Mouse (Mus musculus): ENCODE results near the gene Mapre3. TPM values are rescaled to one million over a fixed set of nuclear protein-coding genes. Genes with fewer than 3 reads are reported as not detected.

The Mapre3 gene
- polyA plus RNA-seq, 1 experiment, result 58.7 TPM

DNA sequence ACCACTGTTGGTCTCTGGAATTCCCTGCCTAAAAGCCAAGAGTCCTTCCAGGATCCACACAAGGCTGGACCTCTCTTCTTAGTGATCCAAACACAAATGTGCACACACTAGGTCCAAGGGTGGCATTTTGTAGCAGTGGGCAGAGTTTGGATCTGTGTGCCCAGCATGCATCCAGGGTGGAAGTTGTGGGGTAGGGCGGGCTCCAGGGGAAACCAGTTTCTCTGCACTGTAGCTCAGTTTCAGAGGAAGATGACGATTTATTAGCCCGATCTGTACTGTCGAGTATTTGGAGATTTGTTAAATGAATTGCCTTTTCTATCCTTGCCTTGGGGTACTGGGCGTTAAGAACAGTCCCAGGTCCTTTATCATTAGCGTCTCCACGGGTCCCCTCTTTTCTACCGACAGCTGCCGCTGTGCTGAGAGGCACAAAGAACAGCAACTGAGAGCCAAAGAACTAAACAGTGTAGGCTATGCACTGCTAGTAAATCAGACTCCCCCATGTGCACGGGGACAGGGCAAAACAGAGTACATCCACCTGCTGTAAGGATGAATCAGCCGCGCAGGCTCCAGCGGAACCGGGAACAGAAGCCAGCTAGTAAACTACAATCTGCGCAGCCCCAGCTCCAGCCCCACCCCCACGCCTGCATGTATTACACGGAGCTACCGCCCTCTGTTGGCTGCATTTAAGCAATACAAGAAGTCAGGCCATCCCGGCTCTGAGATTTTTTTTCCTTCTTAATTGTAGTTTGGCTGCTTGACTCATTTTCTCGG lies 39.7 kb upstream of the Mapre3 start:
- Histone ChIP-seq H3K4me3 (no peak overlapping the region), H3K79me2 (ENCODE audit: control insufficient read depth, insufficient read depth) (no peaks in the 10 kb centered on the region), H3K36me3 (ENCODE audit: control insufficient read depth, insufficient read depth) (no peaks in the 10 kb centered on the region), H3ac (ENCODE audit: control insufficient read depth, insufficient read length) (no peak overlapping the region), H3K27me3 (ENCODE audit: control insufficient read depth, insufficient read depth, insufficient read length) (peaks cover 52% of the 10 kb centered on the region), H3K4me2 (ENCODE audit: low read depth) (peak overlapping the region; percentile 25)
- TF ChIP-seq E2F4 (IDR thresholded peaks at IDR 0.05; ENCODE audit: insufficient read depth) (no peak), MYOD1 (IDR thresholded peaks at IDR 0.05; ENCODE audit: control insufficient read depth in 1 of 3, insufficient read length in 2 of 3, low read depth in 2 of 3) (peak in 1 of 3 experiments; percentile 33)

DNA sequence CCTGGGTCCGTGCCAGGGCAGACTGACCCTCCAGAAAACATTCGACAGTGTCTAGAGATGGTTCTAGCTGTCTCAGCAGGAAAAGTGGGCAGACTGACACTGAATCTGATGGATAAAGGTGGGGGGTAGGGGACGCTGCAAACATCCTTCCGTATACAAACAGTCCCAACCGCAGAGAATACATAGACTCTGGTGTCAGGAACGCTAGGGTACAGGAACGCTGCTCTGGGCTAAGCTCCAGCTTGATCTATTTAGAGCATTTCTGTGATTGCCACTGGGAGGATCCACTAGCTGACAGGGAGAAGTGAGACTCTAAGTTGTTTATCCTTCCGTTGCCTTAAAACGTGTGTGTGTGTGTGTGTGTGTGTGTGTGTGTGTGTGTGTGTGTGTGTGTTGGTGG lies 33.7 kb upstream of the Mapre3 start:
- H3K4me2 ChIP-seq (ENCODE audit: low read depth), result no peak overlapping the region

DNA sequence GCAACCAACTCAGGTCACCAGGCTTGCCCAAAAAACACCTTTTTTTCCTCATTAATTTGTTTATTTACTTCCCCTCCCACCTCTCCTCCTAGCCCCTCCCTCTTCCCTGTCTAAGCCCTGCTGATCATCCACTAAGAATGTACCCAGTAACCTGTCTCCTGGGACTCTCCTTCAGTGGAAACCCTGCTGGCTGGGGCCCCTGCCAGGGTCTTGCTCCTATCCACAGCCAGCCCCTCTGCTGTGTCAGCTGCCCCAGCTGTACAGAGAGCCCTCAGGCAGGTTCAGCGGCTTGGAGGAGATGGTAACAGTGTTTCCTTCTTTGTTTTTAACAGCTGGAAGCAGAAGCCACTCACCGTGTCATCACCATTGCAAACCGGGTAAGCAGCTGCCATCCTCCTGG lies 33.3 kb upstream of the Mapre3 start:
- H3ac ChIP-seq (ENCODE audit: control insufficient read depth, insufficient read length), result no peak overlapping the region
- no peak overlapping the region for H3K4me3 ChIP-seq
- no peak overlapping the region for H3K4me2 ChIP-seq (ENCODE audit: low read depth)
- TF ChIP-seq MYOD1 (IDR thresholded peaks at IDR 0.05; ENCODE audit: control insufficient read depth in 1 of 3, insufficient read length in 2 of 3, low read depth in 2 of 3), result no peak
- no peak for TF ChIP-seq CEBPB (IDR thresholded peaks at IDR 0.05; ENCODE audit: insufficient read depth, poor library complexity, severe bottlenecking)
- no peak for TF ChIP-seq E2F4 (IDR thresholded peaks at IDR 0.05; ENCODE audit: insufficient read depth)
- TF ChIP-seq POLR2AphosphoS2 (IDR thresholded peaks at IDR 0.05; ENCODE audit: insufficient read length, low read depth), result no peak
- TF ChIP-seq USF1 (IDR thresholded peaks at IDR 0.05; ENCODE audit: low read depth), result no peak
- no peak for TF ChIP-seq POLR2A (IDR thresholded peaks at IDR 0.05; ENCODE audit: insufficient read length, low read depth)
- TF ChIP-seq SRF (IDR thresholded peaks at IDR 0.05; ENCODE audit: control insufficient read depth, insufficient read length, low read depth), result no peak
- no peak for TF ChIP-seq TCF3 (IDR thresholded peaks at IDR 0.05; ENCODE audit: insufficient read length, low read depth)
- TF ChIP-seq MYOG (IDR thresholded peaks at IDR 0.05; ENCODE audit: control insufficient read depth in 1 of 3, insufficient read depth in 1 of 3, insufficient read length in 2 of 3, low read depth in 2 of 3), result no peak
- TF ChIP-seq MAX (IDR thresholded peaks at IDR 0.05; ENCODE audit: low read depth), result no peak
- peaks cover 77% of the 10 kb centered on the region for H3K27me3 ChIP-seq (ENCODE audit: control insufficient read depth, insufficient read depth, insufficient read length)
- H3K36me3 ChIP-seq (ENCODE audit: control insufficient read depth, insufficient read depth), result no peaks in the 10 kb centered on the region
- H3K79me2 ChIP-seq (ENCODE audit: control insufficient read depth, insufficient read depth), result no peaks in the 10 kb centered on the region

More for the DNA sequence above, 33.7 kb upstream of the Mapre3 start:
- Histone ChIP-seq H3K79me2 (ENCODE audit: control insufficient read depth, insufficient read depth) (no peaks in the 10 kb centered on the region), H3K4me3 (no peak overlapping the region), H3K27me3 (ENCODE audit: control insufficient read depth, insufficient read depth, insufficient read length) (peaks cover 76% of the 10 kb centered on the region), H3ac (ENCODE audit: control insufficient read depth, insufficient read length) (no peak overlapping the region), H3K36me3 (ENCODE audit: control insufficient read depth, insufficient read depth) (no peaks in the 10 kb centered on the region)
- no peak for TF ChIP-seq USF1 (IDR thresholded peaks at IDR 0.05; ENCODE audit: low read depth)
- no peak for TF ChIP-seq POLR2A (IDR thresholded peaks at IDR 0.05; ENCODE audit: insufficient read length, low read depth)
- TF ChIP-seq CEBPB (IDR thresholded peaks at IDR 0.05; ENCODE audit: insufficient read depth, poor library complexity, severe bottlenecking), result no peak
- TF ChIP-seq TCF3 (IDR thresholded peaks at IDR 0.05; ENCODE audit: insufficient read length, low read depth), result no peak
- TF ChIP-seq MYOD1 (IDR thresholded peaks at IDR 0.05; ENCODE audit: control insufficient read depth in 1 of 3, insufficient read length in 2 of 3, low read depth in 2 of 3), result no peak
- TF ChIP-seq POLR2AphosphoS2 (IDR thresholded peaks at IDR 0.05; ENCODE audit: insufficient read length, low read depth), result no peak
- TF ChIP-seq MYOG (IDR thresholded peaks at IDR 0.05; ENCODE audit: control insufficient read depth in 1 of 3, insufficient read depth in 1 of 3, insufficient read length in 2 of 3, low read depth in 2 of 3), result no peak
- TF ChIP-seq MAX (IDR thresholded peaks at IDR 0.05; ENCODE audit: low read depth), result no peak
- TF ChIP-seq TCF12 (IDR thresholded peaks at IDR 0.05; ENCODE audit: insufficient read depth, poor library complexity, severe bottlenecking), result no peak
- TF ChIP-seq SRF (IDR thresholded peaks at IDR 0.05; ENCODE audit: control insufficient read depth, insufficient read length, low read depth), result no peak
- TF ChIP-seq E2F4 (IDR thresholded peaks at IDR 0.05; ENCODE audit: insufficient read depth), result no peak
- no peak for TF ChIP-seq REST (IDR thresholded peaks at IDR 0.05; ENCODE audit: insufficient read depth, insufficient read length)

DNA sequence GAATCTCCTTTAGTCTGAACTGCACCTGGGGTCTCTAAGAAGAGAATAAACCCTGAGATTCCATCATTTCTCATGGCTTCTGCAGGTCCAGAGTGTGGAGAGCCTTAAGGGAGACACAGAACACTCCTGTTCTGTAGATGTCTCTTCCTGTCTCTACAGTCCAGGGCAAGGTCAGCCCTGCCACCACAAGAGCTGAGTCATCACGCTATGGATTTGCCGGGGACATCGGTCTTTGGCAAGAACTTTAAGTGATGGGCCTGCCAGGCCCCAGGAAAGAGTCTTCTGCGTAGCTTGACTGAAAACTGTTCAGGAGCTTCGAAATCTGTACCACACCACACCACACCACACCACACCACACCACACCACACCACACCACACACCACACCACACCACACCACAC lies 27.1 kb upstream of the Mapre3 start:
- no peak for TF ChIP-seq TCF3 (IDR thresholded peaks at IDR 0.05; ENCODE audit: insufficient read length, low read depth)
- TF ChIP-seq MAX (IDR thresholded peaks at IDR 0.05; ENCODE audit: low read depth), result no peak
- no peak for TF ChIP-seq CEBPB (IDR thresholded peaks at IDR 0.05; ENCODE audit: insufficient read depth, poor library complexity, severe bottlenecking)
- no peak for TF ChIP-seq MYOD1 (IDR thresholded peaks at IDR 0.05; ENCODE audit: control insufficient read depth in 1 of 3, insufficient read length in 2 of 3, low read depth in 2 of 3)

DNA sequence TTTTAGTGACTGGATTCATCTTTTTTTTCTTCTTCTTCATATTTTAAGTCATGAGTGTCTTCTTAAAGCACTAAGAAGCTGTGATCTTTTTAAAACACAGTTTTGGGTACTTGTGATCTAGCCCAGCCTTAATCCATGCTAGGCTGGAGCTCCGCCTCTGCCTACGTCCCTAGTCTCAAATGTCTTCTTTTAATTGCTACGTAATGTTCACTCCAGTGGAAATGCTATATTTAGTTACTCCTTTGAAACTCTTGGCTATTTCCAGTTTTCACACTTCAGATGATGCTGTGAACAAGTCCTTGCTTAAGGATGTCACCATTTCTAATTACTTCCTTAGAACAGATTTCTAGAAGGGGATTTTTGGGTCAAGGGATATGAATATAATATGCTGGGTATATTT lies 24.4 kb upstream of the Mapre3 start:
- no peak overlapping the region for H3K4me3 ChIP-seq
- no peak for TF ChIP-seq USF1 (IDR thresholded peaks at IDR 0.05; ENCODE audit: low read depth)
- no peak for TF ChIP-seq TCF3 (IDR thresholded peaks at IDR 0.05; ENCODE audit: insufficient read length, low read depth)
- TF ChIP-seq MAX (IDR thresholded peaks at IDR 0.05; ENCODE audit: low read depth), result no peak
- TF ChIP-seq POLR2AphosphoS2 (IDR thresholded peaks at IDR 0.05; ENCODE audit: insufficient read length, low read depth), result no peak
- TF ChIP-seq MYOG (IDR thresholded peaks at IDR 0.05; ENCODE audit: control insufficient read depth in 1 of 3, insufficient read depth in 1 of 3, insufficient read length in 2 of 3, low read depth in 2 of 3), result no peak
- no peak for TF ChIP-seq TCF12 (IDR thresholded peaks at IDR 0.05; ENCODE audit: insufficient read depth, poor library complexity, severe bottlenecking)
- TF ChIP-seq REST (IDR thresholded peaks at IDR 0.05; ENCODE audit: insufficient read depth, insufficient read length), result no peak
- no peak for TF ChIP-seq POLR2A (IDR thresholded peaks at IDR 0.05; ENCODE audit: insufficient read length, low read depth)
- TF ChIP-seq CEBPB (IDR thresholded peaks at IDR 0.05; ENCODE audit: insufficient read depth, poor library complexity, severe bottlenecking), result no peak
- no peak overlapping the region for H3K4me2 ChIP-seq (ENCODE audit: low read depth)
- no peak overlapping the region for H3ac ChIP-seq (ENCODE audit: control insufficient read depth, insufficient read length)
- H3K79me2 ChIP-seq (ENCODE audit: control insufficient read depth, insufficient read depth), result no peaks in the 10 kb centered on the region
- peaks cover 38% of the 10 kb centered on the region for H3K27me3 ChIP-seq (ENCODE audit: control insufficient read depth, insufficient read depth, insufficient read length)
- H3K36me3 ChIP-seq (ENCODE audit: control insufficient read depth, insufficient read depth), result no peaks in the 10 kb centered on the region

More for the DNA sequence above, 27.1 kb upstream of the Mapre3 start:
- no peaks in the 10 kb centered on the region for H3K36me3 ChIP-seq (ENCODE audit: control insufficient read depth, insufficient read depth)
- H3K4me2 ChIP-seq (ENCODE audit: low read depth), result no peak overlapping the region
- H3K4me3 ChIP-seq, result no peak overlapping the region
- H3K79me2 ChIP-seq (ENCODE audit: control insufficient read depth, insufficient read depth), result no peaks in the 10 kb centered on the region
- no peak overlapping the region for H3ac ChIP-seq (ENCODE audit: control insufficient read depth, insufficient read length)
- H3K27me3 ChIP-seq (ENCODE audit: control insufficient read depth, insufficient read depth, insufficient read length), result peaks cover 42% of the 10 kb centered on the region

Data from myocyte (in vitro differentiated cells).